Mouse (Mus musculus) gastrocnemius, adult 18-20 months (tissue): ENCODE data around the gene Klc3. TPM values are rescaled to one million over a fixed set of nuclear protein-coding genes. Genes with fewer than 3 reads are reported as not detected.

ENCODE experiments used
- DNase-seq: peaks from one replicate; pipeline ENCODE4 v3.0.0; 2021; ENCODE audit warnings: low spot score
- microRNA-seq: library from miRNA; unstranded; fragments of <30 nt; microRNA quantifications from one replicate; pipeline ENCODE4 v1.2.0, GENCODE M21; 2021
- total RNA-seq, 2 experiments: library from RNA; stranded (reverse); gene quantifications; 2 replicates each; pipeline ENCODE4 v1.2.3; 2021

The Klc3 gene
- total RNA-seq, 2 experiments from 2014 or later = 0.21 TPM; not detected in 1

DNA sequence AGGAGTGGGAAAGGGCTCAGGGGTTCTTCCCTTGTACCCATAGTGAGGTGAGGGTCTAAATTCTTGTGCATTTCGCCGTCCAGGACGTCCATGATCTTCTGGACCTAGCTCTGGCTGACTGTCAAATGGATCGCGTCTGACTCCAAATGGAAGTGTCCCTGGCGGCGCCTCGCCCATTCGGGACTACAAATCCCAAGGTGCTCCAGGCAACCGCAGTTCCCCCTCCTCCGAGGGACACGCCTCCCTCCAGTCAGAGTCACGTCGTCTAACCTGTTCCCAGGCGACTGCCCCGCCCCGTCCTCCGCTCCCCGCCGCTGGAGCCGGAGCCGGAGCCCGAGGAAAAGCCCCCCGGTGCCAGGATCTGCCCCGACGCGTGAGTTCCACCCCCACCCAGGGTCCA is 43.0 kb downstream of the Klc3 start:
- peak; percentile 96 for DNase-seq

- DNase-seq = peak; percentile 78
These were observed 43.8 kb downstream of the Klc3 start for GRCm38 (mm10) chr7:19359892-19360641.

- peak; percentile 89 for DNase-seq
These were observed 44.5 kb downstream of the Klc3 start, which contains the start of the genes Cd3eap and Ppp1r13l for GRCm38 (mm10) chr7:19359299-19359891. Gene Cd3eap, minus strand, starts transcription at chr7:19359483. Gene Ppp1r13l, plus strand, starts transcription at chr7:19359749.

GRCm38 (mm10) chr7:19358634-19359033 is 45.3 kb downstream of the Klc3 start:
- no peak for DNase-seq

DNA sequence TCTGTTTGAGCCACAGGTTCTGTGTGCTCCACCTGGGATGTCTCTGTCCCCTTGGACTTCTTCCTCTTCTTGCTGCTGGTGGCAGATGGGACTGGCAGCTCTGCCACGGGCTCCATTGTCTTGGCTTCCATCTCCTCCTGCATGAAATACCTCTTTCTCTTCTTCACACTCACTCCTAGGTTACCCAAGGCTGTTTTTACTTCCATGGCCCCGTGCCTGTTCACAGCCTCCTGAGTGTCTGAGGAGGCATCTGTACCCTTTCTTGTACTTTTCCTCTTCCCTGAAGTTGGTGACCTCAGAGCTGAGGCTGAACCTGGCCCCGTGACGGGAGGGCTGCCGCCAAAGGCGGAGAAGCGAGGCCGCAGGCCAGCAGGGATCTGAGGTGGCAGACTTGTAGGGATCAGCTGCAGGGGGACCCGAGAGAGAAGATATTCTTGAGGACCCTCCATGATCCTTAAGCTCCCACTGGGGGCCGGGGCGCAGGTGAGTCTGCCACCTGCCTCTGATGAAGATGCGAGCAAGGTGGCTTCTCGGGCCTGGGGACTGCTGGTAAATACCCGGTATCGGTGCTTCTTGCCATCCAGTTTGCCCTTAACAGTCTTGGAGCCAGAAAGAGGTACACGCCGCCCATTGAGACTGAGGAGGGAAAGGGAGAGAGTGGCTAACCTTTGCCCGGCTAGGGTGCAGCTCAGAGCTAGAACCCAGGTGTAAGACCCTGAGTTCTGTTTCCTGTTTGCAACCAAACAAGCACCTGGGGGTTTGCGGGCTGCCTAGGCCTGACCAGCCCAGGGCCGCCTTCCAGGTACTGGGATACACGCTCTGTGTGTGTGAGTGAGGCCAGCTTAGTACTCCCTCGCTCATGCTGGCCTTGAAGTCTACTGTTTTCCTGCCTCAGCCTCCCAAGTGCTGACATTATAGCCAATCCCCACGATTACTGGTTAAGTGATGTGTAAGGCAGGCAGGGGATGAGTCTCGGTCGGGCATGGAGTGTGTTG is 46.2 kb downstream of the Klc3 start:
- no peak for DNase-seq

- no peak for DNase-seq
These were observed 47.6 kb downstream of the Klc3 start for GRCm38 (mm10) chr7:19356311-19356710.

GRCm38 (mm10) chr7:19354991-19355390 is 48.9 kb downstream of the Klc3 start:
- DNase-seq = no peak

DNA sequence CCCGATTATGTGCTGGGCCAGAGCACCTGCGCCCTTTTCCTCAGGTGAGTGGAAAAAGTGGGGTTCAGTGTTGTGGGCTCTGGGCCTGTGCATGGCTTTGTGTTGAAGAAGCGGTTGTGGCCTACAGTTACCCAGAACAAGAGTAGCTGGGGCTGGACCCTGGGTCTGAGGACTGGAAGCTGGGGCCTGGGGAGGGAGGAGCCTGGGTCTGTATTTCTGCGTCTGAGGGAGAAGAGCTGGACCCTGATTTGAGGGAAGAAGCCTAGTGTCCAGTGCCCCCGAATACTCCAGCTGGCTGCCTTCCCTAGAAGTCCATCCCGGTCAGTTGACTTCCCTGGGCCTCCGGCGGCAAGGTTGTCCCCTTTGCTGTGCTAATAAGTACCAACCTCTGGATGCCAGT is 53.7 kb downstream of the Klc3 start:
- DNase-seq = no peak

DNA sequence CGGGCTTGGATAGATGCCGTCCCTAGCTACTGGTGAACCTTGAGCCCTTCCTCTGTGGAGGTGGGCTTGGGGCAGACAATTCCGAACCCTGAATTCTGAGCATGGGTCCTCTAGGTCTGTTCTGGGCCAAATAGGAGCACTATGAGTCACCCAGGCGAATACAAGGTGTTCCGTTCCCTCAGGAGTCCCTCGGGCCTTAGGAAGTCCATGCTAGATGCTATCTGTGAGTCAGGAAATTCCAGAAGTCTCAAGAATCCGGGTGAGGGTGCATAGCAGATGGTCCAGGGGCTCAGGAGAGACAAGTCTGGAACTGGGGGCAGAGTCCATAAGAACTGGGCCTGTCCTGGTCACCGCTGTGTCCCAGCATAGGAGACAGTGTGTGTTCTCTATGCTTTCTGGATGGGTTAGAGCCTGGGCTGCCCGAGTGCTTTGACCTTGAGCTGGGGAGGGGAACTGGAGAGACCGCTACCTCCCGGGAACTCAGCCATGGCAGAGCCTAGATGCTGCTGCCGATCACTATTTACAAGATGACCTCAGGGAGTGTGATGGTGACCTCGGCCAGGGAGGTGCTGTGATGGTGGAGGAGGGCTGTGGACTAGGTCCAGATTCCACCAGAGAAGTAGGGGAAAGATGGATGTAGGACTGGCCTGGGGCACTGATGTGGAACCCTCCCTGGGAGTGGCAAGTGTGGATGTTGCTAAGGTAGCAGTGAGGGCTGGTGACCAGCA is 54.6 kb downstream of the Klc3 start:
- no peak for DNase-seq

DNA sequence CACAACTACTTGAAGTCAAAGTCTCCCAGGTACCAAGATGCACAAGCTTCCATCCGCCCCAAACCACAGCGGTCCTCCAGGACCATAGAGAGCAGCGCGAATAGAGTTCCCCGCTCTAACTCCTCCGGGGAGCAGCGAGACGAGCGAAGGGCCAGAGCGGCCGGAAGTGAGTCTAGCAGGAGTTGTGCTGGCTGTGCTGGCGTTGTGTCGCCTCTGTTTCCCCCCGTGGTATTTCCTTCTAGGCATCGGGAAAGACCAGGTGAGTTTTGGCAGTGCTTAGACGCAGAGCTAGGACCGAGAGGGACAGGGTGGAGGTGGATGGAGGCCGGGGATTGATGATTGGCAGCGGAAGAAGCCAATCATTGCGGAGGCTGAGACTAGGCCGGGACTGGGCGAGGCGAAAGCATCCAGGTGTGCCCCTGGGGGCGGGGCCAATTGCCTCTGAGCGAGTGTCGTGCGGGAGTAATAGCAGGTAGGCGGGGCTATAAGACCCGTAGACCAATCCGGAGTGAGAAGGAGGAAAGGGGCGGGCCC is 58.9 kb downstream of the Klc3 start:
- peak; percentile 93 for DNase-seq

Small RNA genes within 50 kb of the gene (microRNA-seq; reads per million reads assigned to microRNA genes)
- not detected for gene Mir343

Other genes with a start within 250 kb of the Klc3 start
- gene Gipr, start 238.0 kb downstream of the Klc3 start, total RNA-seq = not detected
- gene Eml2, start 227.7 kb downstream of the Klc3 start, total RNA-seq = 10 to 100 TPM; 13.9 to 15.0 TPM
- 1 to 10 TPM; 1.3 to 3.3 TPM for gene Gpr4, start 191.6 kb downstream of the Klc3 start, total RNA-seq
- 10 to 100 TPM; 41.3 to 47.1 TPM for gene Opa3, start 175.8 kb downstream of the Klc3 start, total RNA-seq
- 10 to 100 TPM; 11.6 to 22.2 TPM for gene Vasp, start 132.3 kb downstream of the Klc3 start, total RNA-seq
- under 1 TPM; 0.30 to 0.36 TPM for gene Ppm1n, start 124.0 kb downstream of the Klc3 start, total RNA-seq
- gene Rtn2, start 121.5 kb downstream of the Klc3 start, total RNA-seq = 1,000 to 10,000 TPM; 1,025 to 1,102 TPM
- gene Fosb, start 94.1 kb downstream of the Klc3 start, total RNA-seq = 1 to 10 TPM in 1 of 2 experiments, under 1 TPM in 1; 0.57 to 2.5 TPM
- 10 to 100 TPM; 30.0 to 30.8 TPM for gene Ercc1, start 59.3 kb downstream of the Klc3 start, total RNA-seq
- 10 to 100 TPM; 10.8 to 11.4 TPM for gene Cd3eap, start 44.6 kb downstream of the Klc3 start, total RNA-seq
- gene Ppp1r13l, start 44.4 kb downstream of the Klc3 start, total RNA-seq = 1 to 10 TPM; 3.6 to 5.3 TPM
- gene Ercc2, start 22.1 kb downstream of the Klc3 start, total RNA-seq = 10 to 100 TPM in 1 of 2 experiments, 1 to 10 TPM in 1; 9.0 to 10.6 TPM
- over 10,000 TPM; 37,972 to 42,859 TPM for gene Ckm, start 672 bp upstream of the Klc3 start, total RNA-seq
- 10 to 100 TPM; 18.5 to 20.8 TPM for gene Mark4, start 54.7 kb upstream of the Klc3 start, total RNA-seq
- 1 to 10 TPM in 1 of 2 experiments, under 1 TPM in 1; 0.57 to 1.5 TPM for gene Exoc3l2, start 59.2 kb upstream of the Klc3 start, total RNA-seq
- gene Bloc1s3, start 104.3 kb upstream of the Klc3 start, total RNA-seq = 1 to 10 TPM; 1.9 to 2.2 TPM
- 1 to 10 TPM; 9.0 to 9.4 TPM for gene Trappc6a, start 104.3 kb upstream of the Klc3 start, total RNA-seq
- gene Nkpd1, start 113.7 kb upstream of the Klc3 start, total RNA-seq = not detected
- gene Ppp1r37, start 159.0 kb upstream of the Klc3 start, total RNA-seq = 10 to 100 TPM; 43.4 to 47.5 TPM
- gene Zfp296, start 173.2 kb upstream of the Klc3 start, total RNA-seq = under 1 TPM; 0.43 to 0.71 TPM
- gene Gemin7, start 173.5 kb upstream of the Klc3 start, total RNA-seq = 10 to 100 TPM; 72.9 to 81.2 TPM
- gene Clasrp, start 200.4 kb upstream of the Klc3 start, total RNA-seq = 10 to 100 TPM in 1 of 2 experiments, 1 to 10 TPM in 1; 8.7 to 10.4 TPM
- gene Relb, start 225.3 kb upstream of the Klc3 start, total RNA-seq = 10 to 100 TPM in 1 of 2 experiments, 1 to 10 TPM in 1; 6.7 to 11.0 TPM